11 mouse cellular contexts compared by ENCODE assay signal in the genomic region with DNA sequence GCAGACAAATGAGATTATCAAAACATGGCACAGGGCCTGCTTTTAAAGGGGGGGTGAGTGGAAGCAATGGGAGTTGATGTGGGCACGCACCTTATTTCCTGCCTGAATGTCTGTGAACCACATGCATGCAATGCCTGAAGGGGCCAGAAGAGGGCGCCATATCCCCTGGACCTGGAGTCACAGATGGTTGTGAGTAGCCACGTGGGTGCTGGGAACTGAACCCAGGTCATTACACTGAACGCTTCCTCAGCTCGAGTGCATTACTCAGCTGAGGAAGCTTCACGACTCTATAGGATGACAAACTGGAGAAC. TPM values are rescaled to one million over a fixed set of nuclear protein-coding genes. Genes with fewer than 3 reads are reported as not detected.
DNase-seq lines count a peak whose midpoint lies in the region; ATAC-seq and TF ChIP-seq lines count a peak whose summit lies in the region.
"Had no signal": no experiment of that assay in that cellular context is flagged by ENCODE, and none has a peak within 500 bp of the region (broad histone marks: within the 10 kb centered on the region; RNA-seq: fewer than 3 reads in every experiment).

No protein-coding gene starts in this region.

- ATAC-seq in cerebellum, adult (ENCODE audit: insufficient number of reproducible peaks, low FRiP score, low TSS enrichment): no peak

- H3K4me1 ChIP-seq in cerebellum, adult 2 months (ENCODE audit: control insufficient read depth, insufficient read depth, low read length): peaks cover 4% of the 10 kb centered on the region; the same call in 1 of the 2 replicates
- peaks cover 6% of the 10 kb centered on the region for H3K4me1 ChIP-seq in lung, adult 2 months (ENCODE audit: control insufficient read depth, insufficient read depth, low read length)

- no peak for TF ChIP-seq POLR2A in cerebellum, adult 2 months (IDR thresholded peaks at IDR 0.05; ENCODE audit: borderline replicate concordance, insufficient read depth, low read length)
- TF ChIP-seq POLR2A in lung, adult 2 months (IDR thresholded peaks at IDR 0.05; ENCODE audit: borderline replicate concordance, extremely low read depth, low read depth, low read length): no peak

- WGBS in cerebellum, adult 2 months: 84% methylated on average over 6 of the region's 6 CpGs
- WGBS in lung, adult 2 months: 88% methylated on average over 6 of the region's 6 CpGs

- no peak overlapping the region for H3K4me3 ChIP-seq in cerebellum, adult 2 months (replicated peaks; ENCODE audit: insufficient read depth, low read depth, low read length)
- H3K4me3 ChIP-seq in lung, adult 2 months (replicated peaks; ENCODE audit: extremely low read depth, low read depth, low read length): no peak overlapping the region
- H3K4me3 ChIP-seq: erythroblast, embryonic 14.5 days; midbrain, embryonic 12.5 days had no signal

- no peaks in the 10 kb centered on the region for H3K27me3 ChIP-seq in cerebellum, adult 2 months (ENCODE audit: control insufficient read depth, insufficient read depth, low read length)

- no peak overlapping the region for H3K27ac ChIP-seq in cerebellum, adult 2 months (ENCODE audit: insufficient read depth, low read length)
- H3K27ac ChIP-seq: midbrain, embryonic 12.5 days had no signal

- TF ChIP-seq CTCF in cerebellum, adult 2 months (IDR thresholded peaks at IDR 0.05; ENCODE audit: borderline replicate concordance, insufficient read depth, low read depth, low read length): peak; percentile 37; the same call in 1 of the 2 replicates
- TF ChIP-seq CTCF in lung, adult 2 months (IDR thresholded peaks at IDR 0.05; ENCODE audit: insufficient read depth, low read length): peak; percentile 24; the same call in 1 of the 2 replicates

- DNase-seq in cerebellum, adult 2 months: no peak
- no peak for DNase-seq in lung, adult 2 months
- DNase-seq in lung, postnatal 14 days: no peak
- DNase-seq in natural killer cell, adult 2 months (ENCODE audit: low spot score in 2 of 2): peak; percentile 35 to 61
- peak; percentile 33 for DNase-seq in thymus, postnatal 25 days
- no peak for DNase-seq in urinary bladder, adult 2 months (ENCODE audit: low spot score)
- no peak for DNase-seq in frontal cortex, postnatal 36 days (ENCODE audit: low spot score in 2 of 2)
- DNase-seq: layer of hippocampus, postnatal 36 days had no signal

RNA-seq across cellular contexts. Expression of a gene that starts 1.6 kb away (rescaled TPM):
- polyA plus RNA-seq in cerebellum, adult 2 months (2012; rRNA removed): 92.2 and 95.9 TPM in 2 replicates
- 37.0 and 39.3 TPM in 2 replicates for polyA plus RNA-seq in lung, adult 2 months (2012; rRNA removed)
- polyA plus RNA-seq in urinary bladder, adult 2 months (2012; rRNA removed): 39.6 and 43.0 TPM in 2 replicates

Comparison
In these comparisons a context has a peak if more than half of its experiments do, and no peak if none do; other contexts are left out.
1. DNase-seq: peak in natural killer cell, adult 2 months (2 of 2) and thymus, postnatal 25 days (single experiment); none in cerebellum, adult 2 months (0 of 2), lung, adult 2 months (single experiment), lung, postnatal 14 days (single experiment), urinary bladder, adult 2 months (single experiment) and frontal cortex, postnatal 36 days (0 of 2).